Mouse (Mus musculus) lung, adult 2 months (tissue): Measurements from ENCODE around the gene Wdfy1. TPM values are rescaled to one million over a fixed set of nuclear protein-coding genes. Genes with fewer than 3 reads are reported as not detected.
A peak's percentile ranks its signal among the peaks of the same experiment; 100 is the strongest.

Experiments used
- DNase-seq: peaks from one replicate; pipeline ENCODE4 v3.0.0; 2022
- H3K4me1 ChIP-seq: fragments of 200-500 bp; 2 replicates; pipeline ENCODE4 v1.6.1; 2011; ENCODE audit warnings: low read length; ENCODE audit not compliant: control insufficient read depth, insufficient read depth
- H3K4me3 ChIP-seq: fragments of 200-500 bp; replicated peaks from 2 replicates; pipeline ENCODE3; 2011; ENCODE audit warnings: low read depth, mild to moderate bottlenecking, control low read depth, low read length; ENCODE audit errors: extremely low read depth
- CTCF ChIP-seq: fragments of 200-500 bp; IDR thresholded peaks from 2 replicates; pipeline ENCODE4 v1.5.1; 2011; ENCODE audit warnings: mild to moderate bottlenecking, low read length, control low read depth; ENCODE audit not compliant: insufficient read depth
- POLR2A ChIP-seq: fragments of 200-500 bp; IDR thresholded peaks from 2 replicates; pipeline ENCODE4 v1.6.1; 2011; ENCODE audit warnings: low read depth, mild to moderate bottlenecking, control low read depth, low read length, borderline replicate concordance; ENCODE audit errors: extremely low read depth
- WGBS: fragments of 180-500 bp; shearing (Covaris S2); methylation state at CpG from one replicate; pipeline ENCODE4 v1.1.7; 2018; 5-methylcytosine and 5-hydroxymethylcytosine counted together
- polyA plus RNA-seq: library from polyadenylated mRNA; depleted of rRNA; stranded (reverse); fragments of >200 nt; gene quantifications from 2 replicates; pipeline ENCODE4 v1.2.3, GENCODE M21; 2012

Wdfy1 gene
- polyA plus RNA-seq, 1 experiment: 42.4 TPM

DNA sequence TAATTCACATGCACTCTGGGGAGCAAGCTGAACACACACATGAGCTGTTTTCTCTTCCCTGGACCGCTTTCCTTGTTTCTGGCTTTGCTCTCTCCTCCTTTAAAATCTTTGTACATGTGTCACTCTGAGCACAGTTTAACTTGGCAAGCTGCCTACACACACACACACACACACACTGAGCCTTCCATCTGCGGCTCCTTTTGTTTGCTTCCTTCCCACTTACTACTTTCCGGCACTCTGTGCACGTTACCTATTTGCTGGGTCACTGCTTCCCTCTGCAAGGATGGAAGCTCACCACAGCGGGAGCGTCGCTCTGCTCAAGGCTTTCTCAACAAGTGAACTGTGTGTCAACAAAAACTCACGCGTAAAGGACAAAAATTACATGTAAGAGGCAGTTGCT, 78.6 kb downstream of the Wdfy1 start:
- TF ChIP-seq POLR2A (no peak), CTCF (no peak)
- peak; percentile 29 for DNase-seq
- H3K4me1 ChIP-seq: no peaks in the 10 kb centered on the region
- WGBS: 16% methylated on average over 9 of the region's 9 CpGs
- no peak overlapping the region for H3K4me3 ChIP-seq

DNA sequence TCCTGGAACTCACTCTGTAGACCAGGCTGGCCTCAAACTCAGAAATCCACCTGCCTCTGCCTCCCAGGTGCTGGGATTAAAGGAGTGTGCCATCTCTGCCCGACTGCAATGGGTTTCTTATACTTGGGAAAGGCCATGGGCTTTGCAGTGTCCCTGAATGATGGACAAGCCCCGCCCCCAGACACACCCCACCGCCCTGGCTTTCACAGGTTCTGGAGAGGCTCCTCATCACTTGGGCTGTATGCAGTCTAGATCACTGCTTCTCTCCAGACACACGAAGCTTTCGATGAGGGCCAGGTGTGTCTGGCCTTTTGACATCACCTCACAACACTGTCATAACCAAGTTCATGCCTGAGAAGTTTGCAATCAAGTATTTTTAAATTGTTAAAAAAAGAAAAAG, 79.0 kb downstream of the Wdfy1 start:
- TF ChIP-seq CTCF: no peak
- no peak for TF ChIP-seq POLR2A
- 47% methylated on average over 5 of the region's 5 CpGs for WGBS
- H3K4me1 ChIP-seq: no peaks in the 10 kb centered on the region

DNA sequence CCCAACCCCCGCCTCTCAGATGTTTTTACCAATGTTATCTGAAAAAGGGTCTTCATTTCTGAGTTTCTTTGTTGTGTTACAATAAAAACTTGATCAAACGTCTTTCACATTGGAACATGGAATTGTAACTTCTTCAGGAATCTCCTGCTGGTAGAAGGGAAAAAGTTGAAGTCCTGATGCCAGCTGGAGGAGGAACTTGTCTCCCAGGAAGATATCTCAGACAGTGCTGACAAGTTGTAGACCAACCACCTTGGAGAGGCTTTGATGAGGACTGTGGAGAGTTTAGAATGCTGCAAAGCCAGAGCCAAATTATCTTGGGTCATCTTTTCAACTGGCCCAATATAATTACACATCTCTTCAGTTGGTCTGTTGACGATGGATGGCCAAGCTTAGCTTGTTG, 83.5 kb downstream of the Wdfy1 start:
- 83% methylated on average over 3 of the region's 3 CpGs for whole genome bisulfite sequencing
- H3K4me3 ChIP-seq: no peak overlapping the region
- H3K4me1 ChIP-seq: no peaks in the 10 kb centered on the region
- TF ChIP-seq CTCF (no peak), POLR2A (no peak)
- DNase-seq: no peak

More for the DNA sequence above, 79.0 kb downstream of the Wdfy1 start:
- no peak overlapping the region for H3K4me3 ChIP-seq
- no peak for DNase-seq

DNA sequence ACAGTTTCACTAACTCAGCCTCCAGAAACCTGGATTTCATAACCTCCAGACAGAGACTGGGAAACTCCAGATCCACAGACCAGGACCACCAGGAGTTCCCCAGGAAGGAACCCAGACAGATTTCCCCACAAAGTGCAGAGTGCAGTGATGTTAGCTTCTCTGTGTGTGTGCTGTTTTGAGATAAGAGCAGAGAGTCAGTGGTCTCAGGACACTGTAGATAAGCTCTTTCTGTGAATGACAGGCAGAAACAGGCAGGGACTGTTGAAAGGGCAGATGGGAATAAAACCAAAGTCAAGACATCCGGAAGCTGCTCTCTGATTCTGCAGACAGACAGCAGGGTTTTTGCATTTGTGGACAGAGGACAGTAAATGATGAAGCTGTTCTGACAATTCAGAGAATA, 88.7 kb downstream of the Wdfy1 start:
- DNase-seq: no peak
- 67% methylated on average over 1 of the region's 1 CpGs for WGBS
- no peak overlapping the region for H3K4me3 ChIP-seq
- no peak for TF ChIP-seq CTCF
- TF ChIP-seq POLR2A: no peak
- H3K4me1 ChIP-seq: no peaks in the 10 kb centered on the region

DNA sequence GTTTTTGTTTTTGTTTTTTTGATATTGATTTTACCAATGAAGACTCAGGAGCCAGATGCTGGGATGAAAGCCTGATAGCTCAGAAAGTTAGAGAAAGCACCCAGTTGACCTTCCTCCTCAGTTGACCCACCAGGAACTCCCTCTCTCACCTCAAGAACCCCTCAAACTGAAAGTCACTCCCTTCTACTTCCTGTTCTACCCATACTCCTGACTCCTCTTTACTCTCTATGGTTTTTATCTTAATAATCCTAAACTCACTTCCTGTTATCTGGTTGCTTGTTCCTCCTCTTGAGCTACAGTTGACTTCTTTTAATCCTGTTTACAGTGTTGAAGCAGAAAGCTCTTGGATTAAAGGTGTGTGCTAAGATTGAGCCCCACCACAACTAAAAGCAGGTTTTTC, 91.9 kb downstream of the Wdfy1 start:
- H3K4me1 ChIP-seq: no peaks in the 10 kb centered on the region
- TF ChIP-seq POLR2A (no peak), CTCF (no peak)

DNA sequence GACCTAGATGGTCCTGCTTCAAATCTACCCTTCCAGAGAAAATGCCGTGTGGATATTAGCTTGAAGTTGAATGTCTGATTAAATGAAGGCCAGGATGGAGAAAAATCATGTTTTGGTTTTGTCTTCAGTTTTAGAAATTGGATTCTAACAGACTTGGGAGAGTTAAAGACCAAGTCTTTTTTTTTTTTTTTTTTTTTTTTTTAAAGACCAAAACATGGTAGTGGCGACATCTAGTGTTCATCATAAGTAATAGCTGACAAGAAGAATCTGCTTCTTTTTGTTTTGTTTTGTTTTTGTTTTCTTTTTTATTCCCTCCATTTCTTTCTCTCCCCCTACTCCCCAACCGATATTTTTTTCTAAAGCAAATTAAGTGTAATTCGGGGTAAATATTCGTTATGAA, 93.0 kb downstream of the Wdfy1 start:
- no peak overlapping the region for H3K4me3 ChIP-seq
- no peak for DNase-seq
- TF ChIP-seq CTCF (peak; percentile 25; the same call in 1 of the 2 replicates), POLR2A (no peak)
- WGBS: 14% methylated on average over 5 of the region's 5 CpGs
- H3K4me1 ChIP-seq: no peaks in the 10 kb centered on the region

More for the DNA sequence above, 91.9 kb downstream of the Wdfy1 start:
- DNase-seq: no peak
- no peak overlapping the region for H3K4me3 ChIP-seq

DNA sequence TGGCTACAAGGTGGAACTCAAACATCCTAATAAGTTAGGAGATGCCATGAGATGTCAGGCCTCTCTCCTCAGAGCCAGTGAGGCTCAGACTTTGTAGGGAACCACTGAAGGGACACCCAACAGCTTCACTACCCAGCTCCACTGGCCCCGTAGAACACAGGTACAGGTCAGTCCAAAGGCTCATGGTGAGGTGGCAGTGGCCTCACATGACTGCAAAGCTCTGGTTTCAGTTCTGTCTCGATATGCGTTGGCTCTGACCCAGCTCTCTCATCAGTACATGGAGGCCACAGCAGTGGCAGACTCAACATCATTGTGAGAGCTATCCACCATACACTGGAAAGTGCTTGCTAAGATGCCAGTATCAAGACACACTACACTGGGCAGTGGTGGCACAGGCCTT, 95.2 kb downstream of the Wdfy1 start:
- Histone ChIP-seq H3K4me3 (no peak overlapping the region), H3K4me1 (no peaks in the 10 kb centered on the region)
- no peak for DNase-seq
- 76% methylated on average over 3 of the region's 3 CpGs for WGBS
- TF ChIP-seq POLR2A (no peak), CTCF (no peak)

DNA sequence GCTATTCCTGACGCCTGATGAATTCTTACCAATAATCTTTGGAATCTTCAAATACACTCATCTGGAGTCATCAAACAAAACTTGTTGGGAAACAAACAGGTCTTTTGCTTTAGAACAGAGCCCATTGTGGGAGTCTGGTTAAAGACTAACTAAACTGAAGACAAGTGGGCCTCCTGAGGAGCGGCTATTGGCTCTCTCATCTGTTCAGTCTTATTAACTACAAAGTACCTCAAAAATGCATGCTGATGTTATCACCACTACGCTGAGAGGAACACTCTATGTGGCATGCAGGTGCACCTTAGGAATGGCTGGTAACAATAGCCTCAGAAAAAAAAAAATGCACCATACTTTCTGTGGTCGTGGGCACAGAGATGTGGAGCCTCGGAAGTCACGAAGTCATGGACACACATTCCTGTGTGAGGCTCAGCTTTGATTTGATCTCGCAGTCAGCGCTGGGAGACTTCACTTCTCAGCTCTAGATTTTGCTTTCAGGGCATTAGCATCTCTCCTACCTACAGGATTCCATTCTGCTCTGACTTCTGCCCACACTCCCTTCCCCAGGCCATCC, 97.7 kb downstream of the Wdfy1 start:
- Histone ChIP-seq H3K4me3 (no peak overlapping the region), H3K4me1 (no peaks in the 10 kb centered on the region)
- 70% methylated on average over 8 of the region's 8 CpGs for WGBS
- no peak for TF ChIP-seq POLR2A
- TF ChIP-seq CTCF: no peak
- no peak for DNase-seq

DNA sequence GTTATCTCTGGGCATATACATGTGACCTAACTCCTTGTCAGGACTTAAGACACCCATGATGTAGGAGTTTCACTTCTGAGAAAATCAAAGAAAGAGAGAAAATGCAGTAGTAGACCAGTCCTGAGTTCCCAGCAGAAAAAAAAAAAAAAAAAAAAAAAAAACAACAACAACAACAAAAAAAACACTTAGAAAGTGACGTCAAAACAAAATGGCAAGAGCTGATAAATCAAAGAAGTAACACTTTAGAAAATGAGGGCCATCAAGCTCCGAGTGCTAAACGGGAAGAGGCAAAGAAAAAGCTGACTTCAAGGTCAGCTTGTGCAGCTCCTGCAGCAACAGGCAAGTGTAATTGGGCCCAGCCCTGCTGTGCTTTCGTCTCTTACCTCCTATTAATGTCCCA, 100.2 kb downstream of the Wdfy1 start:
- Histone ChIP-seq H3K4me3 (no peak overlapping the region), H3K4me1 (no peaks in the 10 kb centered on the region)
- no peak for DNase-seq
- 63% methylated on average over 4 of the region's 4 CpGs for WGBS
- TF ChIP-seq CTCF (no peak), POLR2A (no peak)

DNA sequence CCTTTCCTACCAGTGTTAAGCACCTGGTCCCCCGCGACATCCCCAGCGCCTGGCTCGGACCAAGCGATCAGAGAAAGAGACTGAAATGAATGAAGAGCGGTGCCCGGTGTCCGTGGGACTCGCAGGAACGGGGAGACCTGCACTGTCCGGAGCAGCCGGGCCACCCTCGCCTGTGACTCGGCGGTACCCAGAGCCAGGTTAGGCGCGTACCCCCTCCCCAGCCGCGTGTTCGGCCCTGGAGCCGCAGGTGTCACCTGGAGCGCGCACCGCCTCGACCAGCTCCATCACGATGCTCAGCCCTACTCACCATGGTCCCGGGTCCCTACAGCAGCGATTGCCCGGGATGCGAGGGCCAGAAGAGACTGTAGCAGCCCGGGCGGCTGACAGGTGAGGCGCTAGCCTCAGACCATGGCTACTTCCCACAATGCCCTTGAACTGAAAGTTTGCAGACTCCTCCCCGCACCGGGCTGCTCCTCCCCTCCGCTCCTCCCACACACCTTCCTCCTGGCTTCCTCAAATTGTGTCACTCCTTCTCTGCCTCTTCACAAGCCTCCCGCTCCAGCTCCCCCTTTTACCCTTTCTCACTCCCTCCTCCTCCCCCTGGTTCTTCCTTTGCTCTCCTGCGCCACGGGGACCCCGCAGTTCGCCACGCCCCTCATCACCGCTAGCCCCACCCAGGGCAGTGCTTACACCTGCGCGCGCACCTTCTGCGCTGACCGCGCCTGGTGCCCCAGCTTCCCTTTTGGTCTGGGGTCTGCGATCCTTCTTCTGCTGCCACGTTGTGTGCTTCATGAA, 104.2 kb downstream of the Wdfy1 start, which contains the start of gene Ap1s3:
TSS of gene Ap1s3 (minus strand) at position 430 of the 795 bp plus-strand sequence.
- H3K4me3 ChIP-seq: peak within 1 kb of the TSS; percentile 84
- WGBS: under 1% methylated on average over 51 of the region's 51 CpGs
- no peaks in the 10 kb centered on the region; the same call in 1 of the 2 replicates for H3K4me1 ChIP-seq
- TF ChIP-seq POLR2A: peak; percentile 33; the same call in 1 of the 2 replicates
- TF ChIP-seq CTCF: no peak
- DNase-seq: peak; percentile 77
